Mouse (Mus musculus): ENCODE data around the gene Shc1. TPM values are rescaled to one million over a fixed set of nuclear protein-coding genes. Genes with fewer than 3 reads are reported as not detected.

The Shc1 gene
- 20.0 and 21.8 TPM in 2 replicates for polyA plus RNA-seq (2015; fragmentation: Nextera tagmentation; extraction: Ambion mirVana)

GRCm38 (mm10) chr3:89418170-89418860 is at the start of gene Shc1, which contains the start of gene Cks1b:
Gene Shc1 (plus strand): TSS chr3:89418443.
Gene Cks1b (minus strand): TSS chr3:89418383.
- Histone ChIP-seq H3K9me3 (no peaks in the 10 kb centered on the region), H3K4me3 (peak within 1 kb of the TSS; percentile 64), H3K36me3 (peaks cover 11% of the 10 kb centered on the region), H3K9ac (peak within 1 kb of the TSS; percentile 56), H3K27me3 (no peaks in the 10 kb centered on the region), H3K4me2 (peak within 1 kb of the TSS; percentile 96), H3K4me1 (replicated peaks) (peaks cover 40% of the 10 kb centered on the region), H3K27ac (replicated peaks) (peak within 1 kb of the TSS; percentile 89)
- ATAC-seq (ENCODE audit: low FRiP score, low read depth) = peak; percentile 97
- under 1% methylated on average over 39 of the region's 39 CpGs for WGBS

- H3K4me3 ChIP-seq = no peak overlapping the region
- H3K27me3 ChIP-seq = no peaks in the 10 kb centered on the region
- no peak overlapping the region for H3K27ac ChIP-seq (replicated peaks)
- WGBS = 47% methylated on average over 5 of the region's 5 CpGs
- H3K36me3 ChIP-seq = no peaks in the 10 kb centered on the region
- no peaks in the 10 kb centered on the region for H3K9me3 ChIP-seq
- no peak for ATAC-seq (ENCODE audit: low FRiP score, low read depth)
- H3K9ac ChIP-seq = no peak overlapping the region
- H3K4me1 ChIP-seq (replicated peaks) = peaks cover 11% of the 10 kb centered on the region
- H3K4me2 ChIP-seq = no peak overlapping the region
These were observed 44.5 kb upstream of the Shc1 start for GRCm38 (mm10) chr3:89373581-89374231.

- WGBS = 69% methylated on average over 4 of the region's 4 CpGs
- no peaks in the 10 kb centered on the region for H3K27me3 ChIP-seq
- no peaks in the 10 kb centered on the region for H3K36me3 ChIP-seq
- H3K27ac ChIP-seq (replicated peaks) = no peak overlapping the region
- H3K4me1 ChIP-seq (replicated peaks) = peaks cover 15% of the 10 kb centered on the region
- peak; percentile 9; the same call in 1 of the 2 replicates for ATAC-seq (ENCODE audit: low FRiP score, low read depth)
- no peaks in the 10 kb centered on the region for H3K9me3 ChIP-seq
- no peak overlapping the region for H3K9ac ChIP-seq
- peak overlapping the region; percentile 86 for H3K4me2 ChIP-seq
- H3K4me3 ChIP-seq = no peak overlapping the region
These were observed 40.4 kb upstream of the Shc1 start for GRCm38 (mm10) chr3:89377831-89378230.

- ATAC-seq (ENCODE audit: low FRiP score, low read depth) = peak; percentile 89
- H3K27me3 ChIP-seq = no peaks in the 10 kb centered on the region
- H3K4me2 ChIP-seq = peak overlapping the region; percentile 86
- no peaks in the 10 kb centered on the region for H3K9me3 ChIP-seq
- no peak overlapping the region; the same call in 1 of the 2 replicates for H3K27ac ChIP-seq (replicated peaks)
- H3K9ac ChIP-seq = peak overlapping the region; percentile 57
- H3K4me1 ChIP-seq (replicated peaks) = peaks cover 15% of the 10 kb centered on the region
- peak overlapping the region; percentile 48 for H3K4me3 ChIP-seq
- no peaks in the 10 kb centered on the region for H3K36me3 ChIP-seq
- WGBS = under 1% methylated on average over 24 of the region's 29 CpGs
These were observed 39.7 kb upstream of the Shc1 start for GRCm38 (mm10) chr3:89378394-89379067.

GRCm38 (mm10) chr3:89379388-89380131 is 38.7 kb upstream of the Shc1 start:
- Histone ChIP-seq H3K9me3 (no peaks in the 10 kb centered on the region), H3K27me3 (no peaks in the 10 kb centered on the region), H3K9ac (no peak overlapping the region), H3K4me2 (peak overlapping the region; percentile 86), H3K4me1 (replicated peaks) (peaks cover 15% of the 10 kb centered on the region), H3K27ac (replicated peaks) (no peak overlapping the region), H3K36me3 (no peaks in the 10 kb centered on the region), H3K4me3 (no peak overlapping the region)
- 86% methylated on average over 31 of the region's 31 CpGs for WGBS
- no peak for ATAC-seq (ENCODE audit: low FRiP score, low read depth)

- H3K36me3 ChIP-seq = no peaks in the 10 kb centered on the region
- WGBS = 97% methylated on average over 14 of the region's 14 CpGs
- no peak overlapping the region for H3K9ac ChIP-seq
- H3K4me2 ChIP-seq = no peak overlapping the region
- H3K4me1 ChIP-seq (replicated peaks) = peaks cover 15% of the 10 kb centered on the region
- H3K27me3 ChIP-seq = no peaks in the 10 kb centered on the region
- no peaks in the 10 kb centered on the region for H3K9me3 ChIP-seq
- no peak for ATAC-seq (ENCODE audit: low FRiP score, low read depth)
- H3K4me3 ChIP-seq = no peak overlapping the region
- no peak overlapping the region for H3K27ac ChIP-seq (replicated peaks)
These were observed 38.0 kb upstream of the Shc1 start for GRCm38 (mm10) chr3:89380291-89380690.

GRCm38 (mm10) chr3:89380711-89381110 is 37.5 kb upstream of the Shc1 start:
- ATAC-seq (ENCODE audit: low FRiP score, low read depth) = no peak
- Histone ChIP-seq H3K9ac (no peak overlapping the region), H3K9me3 (no peaks in the 10 kb centered on the region), H3K4me2 (no peak overlapping the region), H3K4me3 (no peak overlapping the region), H3K27ac (replicated peaks) (no peak overlapping the region), H3K27me3 (no peaks in the 10 kb centered on the region), H3K36me3 (no peaks in the 10 kb centered on the region), H3K4me1 (replicated peaks) (peaks cover 15% of the 10 kb centered on the region)
- WGBS = 94% methylated on average over 18 of the region's 18 CpGs

GRCm38 (mm10) chr3:89381233-89381632 is 37.0 kb upstream of the Shc1 start:
- no peaks in the 10 kb centered on the region for H3K36me3 ChIP-seq
- H3K9me3 ChIP-seq = no peaks in the 10 kb centered on the region
- H3K4me3 ChIP-seq = no peak overlapping the region
- no peak for ATAC-seq (ENCODE audit: low FRiP score, low read depth)
- H3K4me2 ChIP-seq = no peak overlapping the region
- no peak overlapping the region for H3K27ac ChIP-seq (replicated peaks)
- peaks cover 15% of the 10 kb centered on the region for H3K4me1 ChIP-seq (replicated peaks)
- H3K9ac ChIP-seq = no peak overlapping the region
- 85% methylated on average over 11 of the region's 11 CpGs for WGBS
- no peaks in the 10 kb centered on the region for H3K27me3 ChIP-seq

GRCm38 (mm10) chr3:89382033-89382882 is 36.0 kb upstream of the Shc1 start:
- Histone ChIP-seq H3K36me3 (no peaks in the 10 kb centered on the region), H3K9ac (no peak overlapping the region), H3K4me1 (replicated peaks) (peaks cover 15% of the 10 kb centered on the region), H3K27me3 (no peaks in the 10 kb centered on the region), H3K4me2 (no peak overlapping the region), H3K9me3 (no peaks in the 10 kb centered on the region), H3K4me3 (no peak overlapping the region), H3K27ac (replicated peaks) (no peak overlapping the region)
- WGBS = 87% methylated on average over 9 of the region's 9 CpGs
- no peak for ATAC-seq (ENCODE audit: low FRiP score, low read depth)

GRCm38 (mm10) chr3:89382950-89383349 is 35.3 kb upstream of the Shc1 start:
- Histone ChIP-seq H3K27ac (replicated peaks) (no peak overlapping the region), H3K9me3 (no peaks in the 10 kb centered on the region), H3K27me3 (no peaks in the 10 kb centered on the region), H3K36me3 (no peaks in the 10 kb centered on the region), H3K4me2 (no peak overlapping the region), H3K4me3 (no peak overlapping the region), H3K4me1 (replicated peaks) (peaks cover 11% of the 10 kb centered on the region), H3K9ac (no peak overlapping the region)
- 89% methylated on average over 5 of the region's 5 CpGs for WGBS
- ATAC-seq (ENCODE audit: low FRiP score, low read depth) = no peak

- WGBS = 87% methylated on average over 5 of the region's 5 CpGs
- H3K27me3 ChIP-seq = no peaks in the 10 kb centered on the region
- H3K36me3 ChIP-seq = no peaks in the 10 kb centered on the region
- H3K27ac ChIP-seq (replicated peaks) = no peak overlapping the region
- H3K9me3 ChIP-seq = no peaks in the 10 kb centered on the region
- no peak overlapping the region for H3K4me3 ChIP-seq
- H3K9ac ChIP-seq = no peak overlapping the region
- no peak overlapping the region for H3K4me2 ChIP-seq
- H3K4me1 ChIP-seq (replicated peaks) = peaks cover 6% of the 10 kb centered on the region
- ATAC-seq (ENCODE audit: low FRiP score, low read depth) = no peak
These were observed 34.5 kb upstream of the Shc1 start for GRCm38 (mm10) chr3:89383651-89384255.

All from hindbrain, embryonic 15.5 days (tissue).